Mouse (Mus musculus) layer of hippocampus, postnatal 25 days (tissue): Measurements from ENCODE around the gene Sytl3. TPM values are rescaled to one million over a fixed set of nuclear protein-coding genes. Genes with fewer than 3 reads are reported as not detected.

Source experiments
- DNase-seq, 2 experiments: peaks; one replicate each; pipeline ENCODE4 v3.0.0; 2022; ENCODE audit warnings: mixed read lengths in 2 of 2, low spot score in 1 of 2; ENCODE audit errors: extremely low spot score in 1 of 2
- total RNA-seq, 2 experiments: library from RNA; stranded (reverse); gene quantifications; 2 replicates each; pipeline ENCODE4 v1.2.3; 2021

Gene Sytl3
- total RNA-seq, 2 experiments from 2014 or later, result 0.22 TPM; not detected in 1

- DNase-seq, result peak in 1 of 2 experiments; percentile 5
Observed at GRCm38 (mm10) chr17:6733322-6733875, 74.5 kb downstream of the Sytl3 start.

DNA sequence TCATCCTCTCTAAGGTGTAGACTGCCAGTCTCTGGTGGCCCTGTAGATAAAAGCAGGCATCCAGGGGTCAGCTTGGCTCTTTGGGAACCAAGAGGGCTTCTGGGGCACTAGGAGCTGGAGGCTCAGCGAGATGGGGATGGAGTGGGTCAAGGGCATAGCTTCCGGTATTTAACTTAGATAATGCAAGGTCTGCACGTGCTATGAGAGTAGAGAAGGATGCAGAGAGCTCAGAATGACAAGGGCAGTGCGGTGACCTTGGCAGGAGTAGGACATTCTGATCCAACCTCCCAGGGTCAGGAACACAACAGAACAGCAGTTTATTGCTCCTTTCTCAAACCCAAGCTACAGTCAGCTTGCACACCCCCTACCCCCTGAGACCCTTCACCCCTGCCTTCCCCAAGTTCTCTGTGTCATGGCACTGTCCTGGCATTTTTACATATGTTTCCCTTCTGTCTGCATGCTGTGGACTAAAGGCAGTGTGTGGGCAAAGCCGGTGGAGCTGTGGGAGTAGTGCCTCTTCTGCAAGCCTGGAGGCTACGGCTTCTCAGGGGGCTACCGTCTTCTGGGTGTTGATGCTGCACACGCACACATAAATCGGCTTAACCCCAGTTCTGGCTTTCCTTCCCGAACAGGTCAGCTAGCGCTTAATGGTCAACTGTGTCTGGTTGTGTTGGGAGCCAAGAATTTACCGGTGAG is 76.0 kb downstream of the Sytl3 start:
- no peak for DNase-seq

DNA sequence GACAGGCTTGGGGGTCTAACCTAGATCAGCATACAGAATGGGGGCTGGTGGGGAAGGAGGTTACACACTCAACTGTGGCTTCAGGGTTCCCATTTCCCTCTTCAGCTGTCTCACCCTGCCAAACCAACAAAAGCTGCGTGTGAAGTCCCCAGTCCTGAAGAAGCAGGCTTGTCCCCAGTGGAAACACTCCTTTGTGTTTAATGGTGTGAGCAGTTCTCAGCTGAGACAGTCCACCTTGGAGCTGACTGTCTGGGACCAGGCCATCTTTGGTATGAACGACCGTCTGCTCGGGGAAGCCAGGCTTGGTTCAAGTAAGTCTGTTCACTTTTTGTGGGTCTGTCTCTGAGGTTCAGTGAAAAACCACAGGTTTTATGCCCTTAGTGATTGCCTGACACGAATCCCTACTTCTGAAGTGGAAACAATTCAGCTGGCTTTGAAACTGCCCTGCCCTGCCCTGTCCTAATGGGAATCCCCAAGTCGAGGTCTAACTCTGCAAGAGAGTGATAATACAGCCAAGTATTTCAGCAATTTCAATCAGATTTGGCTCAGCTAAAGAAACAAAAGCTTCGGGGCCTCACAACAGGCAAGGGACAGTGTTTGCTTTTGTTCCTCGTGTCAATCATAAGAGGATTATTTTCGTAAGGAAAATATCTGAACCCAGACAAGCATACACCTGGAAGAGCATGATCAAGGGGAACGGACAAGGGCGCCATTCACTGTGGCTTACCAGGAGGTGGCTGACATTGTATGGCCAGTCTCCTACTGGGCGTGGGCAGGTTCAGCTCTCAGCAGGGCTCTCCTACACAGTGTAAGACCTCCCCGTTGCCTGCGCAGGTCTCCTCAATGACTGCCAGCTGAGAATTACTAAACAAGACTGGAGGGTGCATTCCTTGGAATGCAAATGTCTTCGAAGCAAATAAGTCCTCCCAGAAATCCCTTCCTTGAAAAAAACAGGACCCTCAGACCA is 77.7 kb downstream of the Sytl3 start:
- DNase-seq, result no peak

DNA sequence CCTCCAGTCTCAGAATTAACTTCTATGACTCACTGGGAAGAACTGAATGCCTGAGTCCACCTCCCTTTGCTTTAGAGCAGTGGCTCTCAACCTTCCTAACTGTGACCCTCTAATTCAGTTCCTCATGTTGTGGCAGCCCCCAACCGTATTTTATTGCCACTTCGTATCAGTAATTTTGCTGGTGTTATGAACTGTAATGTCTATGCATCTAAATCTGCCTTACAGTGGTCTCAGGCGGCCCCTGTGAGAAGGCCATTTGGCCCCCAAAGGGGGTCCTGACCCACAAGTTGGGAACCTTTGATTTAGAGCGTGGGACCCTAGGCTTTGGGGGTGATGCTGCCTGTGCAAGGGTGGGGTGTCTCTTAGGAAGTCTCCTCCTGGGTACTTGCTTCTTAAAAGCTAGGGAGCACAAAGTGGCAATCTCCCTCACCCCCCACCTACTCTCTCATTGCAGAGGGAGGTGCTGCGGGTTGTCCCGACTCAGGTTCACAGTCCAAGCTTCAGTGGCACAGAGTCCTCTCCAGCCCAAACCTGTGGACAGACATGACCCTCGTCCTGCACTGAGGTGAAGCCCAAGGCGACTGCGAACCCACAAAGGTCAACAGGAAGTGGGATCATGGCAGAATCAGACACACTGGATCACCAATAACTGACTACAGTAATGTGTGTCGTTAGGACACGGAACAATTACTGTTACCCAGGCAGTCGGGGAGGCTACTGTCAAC is 78.5 kb downstream of the Sytl3 start:
- no peak for DNase-seq

GRCm38 (mm10) chr17:6738836-6739235 is 79.9 kb downstream of the Sytl3 start:
- DNase-seq, result no peak

- DNase-seq, result no peak
Observed at GRCm38 (mm10) chr17:6739266-6739665, 80.4 kb downstream of the Sytl3 start.

GRCm38 (mm10) chr17:6739756-6740155 is 80.9 kb downstream of the Sytl3 start:
- DNase-seq, result no peak

DNA sequence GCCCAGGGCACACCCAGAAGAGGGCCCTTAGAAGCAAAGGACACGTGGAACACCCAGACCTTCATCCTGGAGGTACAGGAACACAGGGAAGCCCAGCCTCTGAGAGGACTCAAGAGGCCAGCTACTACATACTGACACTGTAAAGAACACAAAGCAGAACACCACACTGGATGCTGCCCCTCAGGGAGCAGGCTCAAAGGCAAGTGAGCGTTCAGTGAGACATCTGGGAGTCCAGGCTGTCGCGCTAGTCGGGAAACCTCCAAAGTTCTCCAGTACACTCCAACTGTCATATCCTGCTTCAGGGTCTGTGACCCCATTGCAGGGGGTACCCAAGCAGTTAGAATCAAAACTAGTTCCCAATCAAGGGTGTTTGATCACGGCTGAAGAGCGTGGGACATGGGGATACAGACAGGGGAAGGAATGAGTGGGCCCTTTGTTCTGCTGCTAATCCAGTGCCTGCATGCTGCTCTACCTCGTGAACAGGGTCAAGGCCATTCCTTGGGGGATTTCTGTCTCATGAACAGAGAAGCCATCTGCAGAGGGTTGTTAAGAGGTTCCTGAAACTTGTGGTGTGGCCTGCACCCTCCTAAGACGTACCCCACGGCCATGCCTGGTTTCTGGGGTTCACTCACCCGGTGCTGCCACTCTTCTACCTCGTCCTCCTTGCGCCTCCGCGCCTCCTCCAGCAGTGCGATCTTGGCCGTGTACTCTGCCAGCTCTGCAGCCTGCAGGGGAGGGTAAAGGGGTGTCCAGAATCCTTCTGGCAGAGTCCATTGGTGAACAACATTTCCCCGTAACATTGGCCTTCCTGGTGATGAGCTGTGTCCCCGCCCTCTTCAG is 81.7 kb downstream of the Sytl3 start:
- no peak for DNase-seq

GRCm38 (mm10) chr17:6741271-6741670 is 82.4 kb downstream of the Sytl3 start:
- peak in 1 of 2 experiments; percentile 26 for DNase-seq

DNA sequence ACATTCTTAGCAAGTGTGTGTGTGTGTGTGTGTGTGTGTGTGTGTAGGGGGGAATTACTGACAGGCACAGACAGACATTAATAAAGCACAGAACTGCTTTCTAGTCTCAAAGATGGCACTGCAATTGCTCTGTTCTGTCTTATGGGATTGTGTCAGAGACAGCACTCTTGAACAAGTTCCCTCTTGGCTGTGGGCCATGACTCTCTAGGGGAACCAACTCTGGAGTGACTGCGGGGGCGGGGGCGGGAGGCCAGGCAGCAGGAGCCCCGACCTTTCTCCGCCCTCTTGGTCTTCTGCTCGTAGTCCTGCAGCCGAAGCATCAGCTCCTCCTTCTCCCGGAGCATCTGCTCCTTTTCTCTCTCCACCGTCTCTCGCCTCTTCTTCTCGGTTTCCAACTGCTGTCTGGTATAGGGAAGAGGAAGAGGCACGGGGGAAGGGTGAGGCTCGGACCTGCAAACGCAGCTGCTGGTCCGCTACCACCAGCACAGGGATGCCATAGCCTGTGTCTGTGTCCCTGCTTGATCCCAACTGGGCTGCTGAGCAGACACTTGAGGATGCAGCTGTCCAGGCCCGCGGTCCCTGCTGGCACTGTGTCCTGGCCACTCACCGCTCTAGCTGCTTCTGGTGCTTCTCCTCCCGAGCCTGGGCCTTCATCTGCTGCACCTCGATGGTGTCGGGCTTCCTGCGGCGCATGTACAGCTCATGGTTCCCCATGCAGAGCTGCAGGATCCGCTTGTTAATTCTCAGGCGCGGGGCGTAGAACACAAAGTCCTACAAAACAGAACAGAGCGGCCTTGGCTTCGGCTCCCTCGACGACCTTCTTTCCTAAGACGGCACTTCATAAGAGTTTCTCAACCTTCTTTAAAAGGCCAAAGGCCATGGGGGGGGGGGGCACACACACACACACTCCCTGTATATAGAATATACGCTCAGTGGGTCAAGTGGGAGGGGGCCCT is 83.5 kb downstream of the Sytl3 start:
- DNase-seq, result peak in 1 of 2 experiments; percentile 34

GRCm38 (mm10) chr17:6743039-6743575 is 84.2 kb downstream of the Sytl3 start:
- no peak for DNase-seq

GRCm38 (mm10) chr17:6743787-6744239 is 84.9 kb downstream of the Sytl3 start:
- DNase-seq, result no peak

GRCm38 (mm10) chr17:6744366-6744765 is 85.5 kb downstream of the Sytl3 start:
- DNase-seq, result no peak

GRCm38 (mm10) chr17:6744871-6745270 is 86.0 kb downstream of the Sytl3 start:
- DNase-seq, result no peak

DNA sequence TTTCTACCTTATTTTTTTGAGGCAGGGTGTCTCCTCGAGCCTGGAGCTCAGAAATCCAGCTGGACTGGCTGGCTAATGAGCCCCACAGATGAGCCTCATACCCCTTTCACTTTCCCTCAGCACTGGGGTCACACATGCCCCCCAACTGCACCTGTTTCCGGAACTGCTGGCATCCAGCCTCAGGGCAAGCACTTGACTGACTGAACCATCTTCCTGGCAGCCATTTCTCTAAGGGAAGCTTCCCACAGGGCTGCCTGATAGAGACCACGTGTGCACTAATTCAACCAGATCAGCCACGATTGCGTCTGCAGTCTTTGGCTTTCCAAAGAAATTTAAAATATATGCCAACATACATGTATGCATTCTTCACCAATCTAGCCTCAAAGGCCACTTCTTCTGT is 86.6 kb downstream of the Sytl3 start:
- DNase-seq, result no peak

GRCm38 (mm10) chr17:6745975-6746374 is 87.1 kb downstream of the Sytl3 start:
- no peak for DNase-seq

GRCm38 (mm10) chr17:6746452-6747231 is 87.7 kb downstream of the Sytl3 start:
- DNase-seq, result no peak
